Mouse (Mus musculus) heart, embryonic 12.5 days (tissue): ENCODE measurements around the gene Rab11fip2. TPM values are rescaled to one million over a fixed set of nuclear protein-coding genes. Genes with fewer than 3 reads are reported as not detected.
A peak's percentile ranks its signal among the peaks of the same experiment; 100 is the strongest.

ENCODE experiments used
- ATAC-seq: fragments of 200-750 bp; cut with Nextera tagmentation; 2 replicates; pipeline ENCODE4 v1.8.0; 2017; ENCODE audit warnings: moderate TSS enrichment, moderate library complexity; ENCODE audit not compliant: insufficient number of reproducible peaks, low FRiP score
- H3K27ac ChIP-seq: fragments of 300-500 bp; sonication (generic); 2 replicates; pipeline ENCODE4 v1.5.1; 2016; ENCODE audit warnings: mild to moderate bottlenecking, moderate library complexity; ENCODE audit not compliant: poor library complexity, severe bottlenecking
- H3K27me3 ChIP-seq: fragments of 300-500 bp; sonication (generic); replicated peaks from 2 replicates; pipeline ENCODE4 v1.6.1; 2016; ENCODE audit warnings: mild to moderate bottlenecking, moderate library complexity
- H3K36me3 ChIP-seq: fragments of 300-500 bp; sonication (generic); 2 replicates; pipeline ENCODE4 v1.6.1; 2016; ENCODE audit warnings: mild to moderate bottlenecking, moderate library complexity
- H3K4me1 ChIP-seq: fragments of 300-500 bp; sonication (generic); replicated peaks from 2 replicates; pipeline ENCODE4 v1.6.1; 2016; ENCODE audit warnings: mild to moderate bottlenecking
- H3K4me2 ChIP-seq: fragments of 300-500 bp; sonication (generic); 2 replicates; pipeline ENCODE4 v1.6.1; 2016; ENCODE audit warnings: mild to moderate bottlenecking, moderate library complexity
- H3K4me3 ChIP-seq: fragments of 300-500 bp; sonication (generic); 2 replicates; pipeline ENCODE4 v1.5.1; 2016; ENCODE audit warnings: mild to moderate bottlenecking
- H3K9ac ChIP-seq: fragments of 300-500 bp; sonication (generic); 2 replicates; pipeline ENCODE4 v1.6.1; 2016; ENCODE audit warnings: mild to moderate bottlenecking, moderate library complexity
- H3K9me3 ChIP-seq: fragments of 300-500 bp; sonication (generic); replicated peaks from 2 replicates; pipeline ENCODE4 v1.6.1; 2016; ENCODE audit warnings: mild to moderate bottlenecking, moderate library complexity
- WGBS: fragments of 180-500 bp; shearing (Covaris S2); methylation state at CpG from one replicate; pipeline ENCODE4 v1.1.7; 2016; 5-methylcytosine and 5-hydroxymethylcytosine counted together
- polyA plus RNA-seq: library from polyadenylated mRNA; unstranded; fragments of >200 nt; fragmentation: Nextera tagmentation; extraction: Ambion mirVana; gene quantifications from 2 replicates; pipeline ENCODE4 v1.2.1, GENCODE M21; 2016

Rab11fip2 gene
- polyA plus RNA-seq: 2.1 and 2.6 TPM in 2 replicates

- Histone ChIP-seq H3K4me3 (peak within 1 kb of the TSS; percentile 90), H3K4me2 (peak within 1 kb of the TSS; percentile 74), H3K9ac (peak within 1 kb of the TSS; percentile 91), H3K27me3 (no peaks in the 10 kb centered on the region), H3K27ac (peak within 1 kb of the TSS; percentile 83), H3K4me1 (peaks cover 8% of the 10 kb centered on the region; the same call in 1 of the 2 replicates), H3K9me3 (no peaks in the 10 kb centered on the region), H3K36me3 (no peaks in the 10 kb centered on the region)
- ATAC-seq: peak; percentile 97
- under 1% methylated on average over 70 of the region's 72 CpGs for WGBS
Observed at GRCm38 (mm10) chr19:59943322-59943871, at the start of gene Rab11fip2. Rab11fip2 (minus strand) TSS chr19:59943654.

DNA sequence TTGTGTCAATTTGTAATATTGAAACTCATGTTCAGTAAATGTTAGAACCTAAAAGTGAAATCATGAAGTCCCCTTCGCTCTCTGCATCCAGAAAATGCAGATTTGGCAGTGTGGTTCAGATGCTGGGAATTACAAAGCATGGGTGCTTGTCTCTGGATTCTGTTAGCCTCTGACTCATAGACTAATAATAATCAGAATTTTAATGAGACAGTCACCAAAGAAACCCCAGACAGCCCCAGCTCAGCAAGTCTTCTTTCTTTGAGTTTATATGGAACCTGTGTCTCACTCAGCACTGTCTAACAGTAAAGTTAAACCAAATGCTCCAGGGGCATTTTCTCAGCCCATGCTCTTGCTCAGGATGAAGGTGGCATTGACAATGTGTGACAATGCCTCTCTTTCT is 38.1 kb upstream of the Rab11fip2 start:
- no peaks in the 10 kb centered on the region for H3K4me1 ChIP-seq
- WGBS: 80% methylated on average over 1 of the region's 1 CpGs
- H3K27ac ChIP-seq: no peak overlapping the region
- no peaks in the 10 kb centered on the region for H3K9me3 ChIP-seq
- no peak overlapping the region for H3K4me2 ChIP-seq
- no peak overlapping the region for H3K9ac ChIP-seq
- H3K4me3 ChIP-seq: no peak overlapping the region
- ATAC-seq: no peak
- no peaks in the 10 kb centered on the region for H3K36me3 ChIP-seq
- no peaks in the 10 kb centered on the region for H3K27me3 ChIP-seq

- Histone ChIP-seq H3K4me2 (no peak overlapping the region), H3K36me3 (no peaks in the 10 kb centered on the region), H3K9ac (no peak overlapping the region), H3K27me3 (peaks cover 5% of the 10 kb centered on the region; the same call in 1 of the 2 replicates), H3K4me1 (no peaks in the 10 kb centered on the region), H3K9me3 (no peaks in the 10 kb centered on the region), H3K4me3 (no peak overlapping the region), H3K27ac (no peak overlapping the region)
- ATAC-seq: no peak
- 71% methylated on average over 3 of the region's 3 CpGs for WGBS
Observed at GRCm38 (mm10) chr19:59954936-59955335, 11.5 kb upstream of the Rab11fip2 start.

DNA sequence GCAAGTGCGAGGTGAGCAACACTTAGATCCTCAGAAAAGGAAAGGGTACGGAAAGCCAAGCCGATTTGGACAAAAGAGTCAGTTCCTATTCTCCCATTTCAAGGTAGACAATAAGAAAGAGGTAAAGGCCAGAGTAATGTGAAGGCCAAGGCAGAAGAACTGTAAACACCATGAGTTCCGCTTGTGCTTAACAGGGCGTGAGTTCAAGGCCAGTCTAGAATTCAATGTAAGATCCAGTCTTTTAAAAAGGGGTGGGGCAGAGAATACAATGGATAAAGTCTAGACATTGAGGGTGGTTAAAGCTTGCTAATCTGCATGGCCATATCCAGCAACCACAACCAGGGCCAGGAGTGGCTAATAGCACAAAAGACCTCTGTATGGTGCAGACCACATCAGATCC is 6.3 kb upstream of the Rab11fip2 start:
- 88% methylated on average over 5 of the region's 5 CpGs for WGBS
- Histone ChIP-seq H3K4me2 (no peak overlapping the region), H3K36me3 (no peaks in the 10 kb centered on the region), H3K27ac (no peak overlapping the region), H3K4me1 (no peaks in the 10 kb centered on the region), H3K4me3 (no peak overlapping the region), H3K9me3 (no peaks in the 10 kb centered on the region), H3K9ac (no peak overlapping the region), H3K27me3 (peaks cover 5% of the 10 kb centered on the region; the same call in 1 of the 2 replicates)
- ATAC-seq: no peak

- peak; percentile 1; the same call in 1 of the 2 replicates for ATAC-seq
- Histone ChIP-seq H3K27me3 (no peaks in the 10 kb centered on the region), H3K4me2 (peak overlapping the region; percentile 74), H3K36me3 (no peaks in the 10 kb centered on the region), H3K9me3 (no peaks in the 10 kb centered on the region), H3K27ac (peak overlapping the region; percentile 83), H3K4me1 (peaks cover 8% of the 10 kb centered on the region; the same call in 1 of the 2 replicates), H3K4me3 (peak overlapping the region; percentile 90), H3K9ac (peak overlapping the region; percentile 91)
- WGBS: 2% methylated on average over 27 of the region's 27 CpGs
Observed at GRCm38 (mm10) chr19:59942716-59943321, 635 bp downstream of the Rab11fip2 start.

- 86% methylated on average over 5 of the region's 5 CpGs for WGBS
- 0 out of 2 replicates have a peak, but pooled peaks cover 3% of the 10 kb centered on the region for H3K36me3 ChIP-seq
Observed at GRCm38 (mm10) chr19:59939711-59940110, 3.7 kb downstream of the Rab11fip2 start.

GRCm38 (mm10) chr19:59932085-59932484 is 11.4 kb downstream of the Rab11fip2 start:
- WGBS: 88% methylated on average over 10 of the region's 10 CpGs
- H3K27ac ChIP-seq: no peak overlapping the region
- ATAC-seq: no peak

More at GRCm38 (mm10) chr19:59939711-59940110, 3.7 kb downstream of the Rab11fip2 start:
- no peak for ATAC-seq
- H3K9ac ChIP-seq: no peak overlapping the region
- no peak overlapping the region for H3K4me3 ChIP-seq
- no peaks in the 10 kb centered on the region for H3K27me3 ChIP-seq
- H3K9me3 ChIP-seq: no peaks in the 10 kb centered on the region
- no peak overlapping the region for H3K27ac ChIP-seq
- H3K4me1 ChIP-seq: peaks cover 8% of the 10 kb centered on the region; the same call in 1 of the 2 replicates
- H3K4me2 ChIP-seq: no peak overlapping the region

GRCm38 (mm10) chr19:59928672-59929071 is 14.8 kb downstream of the Rab11fip2 start:
- H3K4me1 ChIP-seq: no peaks in the 10 kb centered on the region
- no peaks in the 10 kb centered on the region for H3K27me3 ChIP-seq
- H3K4me3 ChIP-seq: no peak overlapping the region
- no peaks in the 10 kb centered on the region for H3K36me3 ChIP-seq
- no peak overlapping the region for H3K9ac ChIP-seq
- no peak overlapping the region for H3K4me2 ChIP-seq
- no peak overlapping the region for H3K27ac ChIP-seq
- H3K9me3 ChIP-seq: no peaks in the 10 kb centered on the region
- 74% methylated on average over 4 of the region's 4 CpGs for WGBS
- ATAC-seq: no peak

More at GRCm38 (mm10) chr19:59932085-59932484, 11.4 kb downstream of the Rab11fip2 start:
- no peaks in the 10 kb centered on the region for H3K27me3 ChIP-seq
- no peaks in the 10 kb centered on the region for H3K9me3 ChIP-seq
- no peak overlapping the region for H3K4me2 ChIP-seq
- H3K4me3 ChIP-seq: no peak overlapping the region
- no peaks in the 10 kb centered on the region for H3K4me1 ChIP-seq
- H3K36me3 ChIP-seq: 0 out of 2 replicates have a peak, but pooled peaks cover 3% of the 10 kb centered on the region
- no peak overlapping the region for H3K9ac ChIP-seq

GRCm38 (mm10) chr19:59926125-59926524 is 17.3 kb downstream of the Rab11fip2 start:
- Histone ChIP-seq H3K27ac (no peak overlapping the region), H3K9ac (no peak overlapping the region), H3K4me1 (peaks cover 2% of the 10 kb centered on the region; the same call in 1 of the 2 replicates), H3K9me3 (no peaks in the 10 kb centered on the region), H3K4me3 (no peak overlapping the region), H3K4me2 (no peak overlapping the region), H3K36me3 (no peaks in the 10 kb centered on the region), H3K27me3 (no peaks in the 10 kb centered on the region)
- 75% methylated on average over 1 of the region's 1 CpGs for WGBS
- no peak for ATAC-seq

- no peak overlapping the region for H3K4me2 ChIP-seq
- ATAC-seq: no peak
- peaks cover 6% of the 10 kb centered on the region; the same call in 1 of the 2 replicates for H3K4me1 ChIP-seq
- WGBS: 56% methylated on average over 3 of the region's 3 CpGs
- no peaks in the 10 kb centered on the region for H3K9me3 ChIP-seq
- no peak overlapping the region for H3K27ac ChIP-seq
- H3K27me3 ChIP-seq: no peaks in the 10 kb centered on the region
- no peaks in the 10 kb centered on the region for H3K36me3 ChIP-seq
- H3K9ac ChIP-seq: no peak overlapping the region
- no peak overlapping the region for H3K4me3 ChIP-seq
Observed at GRCm38 (mm10) chr19:59920846-59921245, 22.6 kb downstream of the Rab11fip2 start.

DNA sequence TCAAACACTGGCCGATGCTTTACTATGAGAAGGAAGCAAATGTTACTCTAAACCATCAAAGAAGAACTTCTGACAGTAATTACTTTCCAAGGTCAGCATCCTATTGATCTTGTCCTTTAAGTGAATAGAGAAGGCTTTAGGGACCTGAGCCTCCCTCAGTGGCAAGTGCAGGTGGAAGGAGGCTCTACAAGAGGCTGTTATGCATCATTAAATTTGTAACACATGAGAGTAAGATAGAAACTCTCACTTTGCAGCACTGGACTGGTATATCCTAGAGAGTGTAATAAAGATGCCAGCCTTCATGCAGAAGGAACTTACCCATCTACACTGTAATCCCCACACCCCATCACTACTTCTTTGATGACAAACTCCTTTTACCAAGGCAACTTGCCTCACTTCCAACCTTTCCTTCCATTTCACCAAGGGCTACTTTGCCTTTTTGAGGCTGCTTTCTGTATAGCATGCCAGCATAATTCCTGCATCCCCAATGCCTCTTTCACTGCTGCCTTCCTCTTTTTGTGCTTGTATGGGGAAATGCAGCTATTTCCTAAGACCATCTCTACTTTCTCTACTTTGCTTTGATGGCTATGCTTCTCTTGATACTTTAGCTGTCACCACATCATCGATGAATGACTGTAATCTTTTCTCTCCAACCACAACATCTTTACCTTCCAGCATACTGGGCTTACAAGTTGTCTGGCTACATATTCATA is 25.4 kb downstream of the Rab11fip2 start:
- WGBS: 80% methylated on average over 2 of the region's 2 CpGs
- Histone ChIP-seq H3K27ac (no peak overlapping the region), H3K4me2 (no peak overlapping the region), H3K27me3 (no peaks in the 10 kb centered on the region), H3K9ac (no peak overlapping the region), H3K9me3 (no peaks in the 10 kb centered on the region), H3K4me3 (no peak overlapping the region), H3K4me1 (peaks cover 6% of the 10 kb centered on the region; the same call in 1 of the 2 replicates), H3K36me3 (no peaks in the 10 kb centered on the region)
- no peak for ATAC-seq
